Comparison of ENCODE assay signal across 9 mouse cellular contexts in genomic region chr8:94785247-94785985, GRCm38 (mm10). TPM values are rescaled to one million over a fixed set of nuclear protein-coding genes. Genes with fewer than 3 reads are reported as not detected.
A peak's percentile ranks its signal among the peaks of the same experiment; 100 is the strongest.
DNase-seq lines count a peak whose midpoint lies in the region; ATAC-seq and TF ChIP-seq lines count a peak whose summit lies in the region.
"Had no signal": no experiment of that assay in that cellular context is flagged by ENCODE, and none has a peak within 500 bp of the region (broad histone marks: within the 10 kb centered on the region; RNA-seq: fewer than 3 reads in every experiment).

No protein-coding gene starts in this region.

- no peak for ATAC-seq in forebrain, postnatal 0 days
- ATAC-seq in forebrain, embryonic 14.5 days, result no peak
- peak; percentile 39 for ATAC-seq in intestine, postnatal 0 days
- ATAC-seq in megakaryocyte progenitor cell, adult 5-6 weeks (replicated peaks; ENCODE audit: poor library complexity), result peak; percentile 57

- H3K36me3 ChIP-seq in forebrain, postnatal 0 days (ENCODE audit: insufficient read depth), result no peaks in the 10 kb centered on the region
- no peaks in the 10 kb centered on the region for H3K36me3 ChIP-seq in forebrain, embryonic 14.5 days (ENCODE audit: control insufficient read depth, insufficient read depth, low read length)
- H3K36me3 ChIP-seq in intestine, postnatal 0 days (ENCODE audit: control insufficient read depth, insufficient read depth), result peaks cover 3% of the 10 kb centered on the region; the same call in 1 of the 2 replicates
- no peaks in the 10 kb centered on the region for H3K36me3 ChIP-seq in embryonic facial prominence, embryonic 10.5 days (replicated peaks)
- H3K36me3 ChIP-seq: limb, embryonic 15.5 days had no signal

- no peak overlapping the region for H3K4me3 ChIP-seq in forebrain, postnatal 0 days (ENCODE audit: low read depth, low read length)
- H3K4me3 ChIP-seq in forebrain, embryonic 14.5 days (ENCODE audit: low read depth, low read length), result no peak overlapping the region
- H3K4me3 ChIP-seq in intestine, postnatal 0 days (ENCODE audit: low read depth, low read length), result no peak overlapping the region
- H3K4me3 ChIP-seq in embryonic facial prominence, embryonic 10.5 days, result no peak overlapping the region
- H3K4me3 ChIP-seq: limb, embryonic 15.5 days had no signal

- DNase-seq in forebrain, postnatal 0 days, result no peak
- no peak for DNase-seq in forebrain, embryonic 14.5 days (ENCODE audit: low spot score)
- DNase-seq in CD4-positive helper T cell, adult 2 months (ENCODE audit: low read depth, low spot score), result peak; percentile 60
- peak; percentile 60 for DNase-seq in c-Kit-negative CD71-positive TER-119-positive erythroid progenitor cells, embryonic 14.5 days (ENCODE audit: low read depth, low spot score)
- peak; percentile 67 for DNase-seq in thymus, postnatal 4 days
- DNase-seq in embryonic facial prominence, embryonic 10.5 days (ENCODE audit: low spot score), result no peak

- H3K9ac ChIP-seq in forebrain, postnatal 0 days, result no peak overlapping the region
- no peak overlapping the region for H3K9ac ChIP-seq in forebrain, embryonic 14.5 days (ENCODE audit: low read length)
- H3K9ac ChIP-seq in intestine, postnatal 0 days (ENCODE audit: low read depth, low read length), result no peak overlapping the region
- H3K9ac ChIP-seq: limb, embryonic 15.5 days had no signal

- no peak overlapping the region for H3K4me2 ChIP-seq in forebrain, postnatal 0 days (ENCODE audit: low read depth)
- no peak overlapping the region for H3K4me2 ChIP-seq in forebrain, embryonic 14.5 days (ENCODE audit: low read length)
- no peak overlapping the region for H3K4me2 ChIP-seq in intestine, postnatal 0 days (replicated peaks; ENCODE audit: low read depth)
- H3K4me2 ChIP-seq: limb, embryonic 15.5 days had no signal

- H3K27ac ChIP-seq in forebrain, postnatal 0 days (ENCODE audit: low read depth, low read length), result no peak overlapping the region
- H3K27ac ChIP-seq in forebrain, embryonic 14.5 days (ENCODE audit: low read depth, low read length), result no peak overlapping the region
- H3K27ac ChIP-seq in intestine, postnatal 0 days (ENCODE audit: low read depth, low read length), result peak overlapping the region; percentile 90
- no peak overlapping the region for H3K27ac ChIP-seq in embryonic facial prominence, embryonic 10.5 days (replicated peaks)
- H3K27ac ChIP-seq: limb, embryonic 15.5 days had no signal

- peak; percentile 36 for TF ChIP-seq CTCF in forebrain, postnatal 0 days (IDR thresholded peaks at IDR 0.05; ENCODE audit: low read depth)
- TF ChIP-seq CTCF in intestine, postnatal 0 days (IDR thresholded peaks at IDR 0.05; ENCODE audit: low read depth), result peak; percentile 76

- no peaks in the 10 kb centered on the region for H3K9me3 ChIP-seq in forebrain, postnatal 0 days (ENCODE audit: low read length)
- no peaks in the 10 kb centered on the region for H3K9me3 ChIP-seq in forebrain, embryonic 14.5 days (replicated peaks; ENCODE audit: control insufficient read depth, low read length)
- H3K9me3 ChIP-seq in intestine, postnatal 0 days (ENCODE audit: control insufficient read depth), result no peaks in the 10 kb centered on the region
- no peaks in the 10 kb centered on the region for H3K9me3 ChIP-seq in embryonic facial prominence, embryonic 10.5 days
- H3K9me3 ChIP-seq: limb, embryonic 15.5 days had no signal

- H3K27me3 ChIP-seq in forebrain, postnatal 0 days (ENCODE audit: insufficient read depth, low read length), result no peaks in the 10 kb centered on the region
- H3K27me3 ChIP-seq in forebrain, embryonic 14.5 days (replicated peaks; ENCODE audit: control insufficient read depth, insufficient read depth, low read length), result no peaks in the 10 kb centered on the region
- H3K27me3 ChIP-seq in intestine, postnatal 0 days (replicated peaks; ENCODE audit: control insufficient read depth, insufficient read depth, low read length), result no peaks in the 10 kb centered on the region
- 0 out of 2 replicates have a peak, but pooled peaks cover 5% of the 10 kb centered on the region for H3K27me3 ChIP-seq in embryonic facial prominence, embryonic 10.5 days (replicated peaks; ENCODE audit: low read depth, poor library complexity, severe bottlenecking)
- H3K27me3 ChIP-seq: limb, embryonic 15.5 days had no signal

- WGBS in forebrain, postnatal 0 days, result 67% methylated on average over 12 of the region's 12 CpGs
- 74% methylated on average over 12 of the region's 12 CpGs for WGBS in forebrain, embryonic 14.5 days
- WGBS in intestine, postnatal 0 days, result 25% methylated on average over 12 of the region's 12 CpGs
- 73% methylated on average over 12 of the region's 12 CpGs for WGBS in embryonic facial prominence, embryonic 10.5 days

- H3K4me1 ChIP-seq in forebrain, postnatal 0 days (ENCODE audit: insufficient read depth), result no peaks in the 10 kb centered on the region
- H3K4me1 ChIP-seq in forebrain, embryonic 14.5 days (ENCODE audit: control insufficient read depth, insufficient read depth, low read length), result no peaks in the 10 kb centered on the region
- H3K4me1 ChIP-seq in intestine, postnatal 0 days (replicated peaks; ENCODE audit: control insufficient read depth, insufficient read depth, low read length), result peaks cover 8% of the 10 kb centered on the region
- peaks cover 33% of the 10 kb centered on the region for H3K4me1 ChIP-seq in embryonic facial prominence, embryonic 10.5 days

RNA-seq across cellular contexts. Expression of gene Cx3cl1, which starts 13.6 kb away (rescaled TPM):
- total RNA-seq in forebrain, postnatal 0 days (2014; rRNA removed), result 61.5 and 68.7 TPM in 2 replicates
- 61.8 and 80.0 TPM in 2 replicates for polyA plus RNA-seq in forebrain, postnatal 0 days (2015; fragmentation: Nextera tagmentation; extraction: Ambion mirVana)
- 11.2 and 18.4 TPM in 2 replicates for polyA plus RNA-seq in forebrain, embryonic 14.5 days (2014; fragmentation: Nextera tagmentation; extraction: Ambion mirVana)
- 91.8 and 95.5 TPM in 2 replicates for polyA plus RNA-seq in intestine, postnatal 0 days (2015; fragmentation: Nextera tagmentation; extraction: Ambion mirVana)
- total RNA-seq in megakaryocyte progenitor cell, adult 5-6 weeks (2015), result 0.57 TPM in 1 of 2 replicates, not detected in the other
- not detected in 2 replicates for total RNA-seq in megakaryocyte progenitor cell, adult 5-6 weeks (2017)
- 4.5 and 5.5 TPM in 2 replicates for polyA plus RNA-seq in embryonic facial prominence, embryonic 10.5 days (2016; fragmentation: Nextera tagmentation; extraction: Ambion mirVana)

RNA-seq across cellular contexts. Expression of gene Ccl17, which starts 24.8 kb away (rescaled TPM):
- total RNA-seq in forebrain, postnatal 0 days (2014; rRNA removed), result not detected in 2 replicates
- 4.7 and 5.0 TPM in 2 replicates for polyA plus RNA-seq in forebrain, postnatal 0 days (2015; fragmentation: Nextera tagmentation; extraction: Ambion mirVana)
- polyA plus RNA-seq in forebrain, embryonic 14.5 days (2014; fragmentation: Nextera tagmentation; extraction: Ambion mirVana), result 0.63 TPM in 1 of 2 replicates, not detected in the other
- 1.2 and 1.3 TPM in 2 replicates for polyA plus RNA-seq in intestine, postnatal 0 days (2015; fragmentation: Nextera tagmentation; extraction: Ambion mirVana)
- total RNA-seq in megakaryocyte progenitor cell, adult 5-6 weeks (2015), result 0.34 and 1.5 TPM in 2 replicates
- not detected in 2 replicates for total RNA-seq in megakaryocyte progenitor cell, adult 5-6 weeks (2017)
- polyA plus RNA-seq in embryonic facial prominence, embryonic 10.5 days (2016; fragmentation: Nextera tagmentation; extraction: Ambion mirVana), result not detected in 2 replicates
- polyA plus RNA-seq: limb, embryonic 15.5 days had no signal

RNA-seq across cellular contexts. Expression of gene Ccl22, which starts 40.0 kb away (rescaled TPM):
- total RNA-seq in forebrain, postnatal 0 days (2014; rRNA removed), result not detected in 2 replicates
- polyA plus RNA-seq in forebrain, postnatal 0 days (2015; fragmentation: Nextera tagmentation; extraction: Ambion mirVana), result 0.15 TPM in 1 of 2 replicates, not detected in the other
- polyA plus RNA-seq in forebrain, embryonic 14.5 days (2014; fragmentation: Nextera tagmentation; extraction: Ambion mirVana), result not detected in 2 replicates
- polyA plus RNA-seq in intestine, postnatal 0 days (2015; fragmentation: Nextera tagmentation; extraction: Ambion mirVana), result 0.05 TPM in 1 of 2 replicates, not detected in the other
- total RNA-seq in megakaryocyte progenitor cell, adult 5-6 weeks (2015), result not detected in 2 replicates
- total RNA-seq in megakaryocyte progenitor cell, adult 5-6 weeks (2017), result not detected in 2 replicates
- polyA plus RNA-seq in embryonic facial prominence, embryonic 10.5 days (2016; fragmentation: Nextera tagmentation; extraction: Ambion mirVana), result not detected in 2 replicates
- polyA plus RNA-seq: limb, embryonic 15.5 days had no signal

RNA-seq across cellular contexts. Expression of gene Coq9, which starts 52.7 kb away (rescaled TPM):
- total RNA-seq in forebrain, postnatal 0 days (2014; rRNA removed), result 87.3 and 89.6 TPM in 2 replicates
- 45.4 and 52.6 TPM in 2 replicates for polyA plus RNA-seq in forebrain, postnatal 0 days (2015; fragmentation: Nextera tagmentation; extraction: Ambion mirVana)
- polyA plus RNA-seq in forebrain, embryonic 14.5 days (2014; fragmentation: Nextera tagmentation; extraction: Ambion mirVana), result 63.1 TPM in 2 replicates
- 79.4 and 80.7 TPM in 2 replicates for polyA plus RNA-seq in intestine, postnatal 0 days (2015; fragmentation: Nextera tagmentation; extraction: Ambion mirVana)
- total RNA-seq in megakaryocyte progenitor cell, adult 5-6 weeks (2015), result 30.4 and 36.1 TPM in 2 replicates
- total RNA-seq in megakaryocyte progenitor cell, adult 5-6 weeks (2017), result 54.2 and 57.8 TPM in 2 replicates
- polyA plus RNA-seq in embryonic facial prominence, embryonic 10.5 days (2016; fragmentation: Nextera tagmentation; extraction: Ambion mirVana), result 48.1 and 49.6 TPM in 2 replicates

RNA-seq across cellular contexts. Expression of gene Ciapin1, which starts 52.7 kb away (rescaled TPM):
- 50.1 and 51.1 TPM in 2 replicates for total RNA-seq in forebrain, postnatal 0 days (2014; rRNA removed)
- 108 and 120 TPM in 2 replicates for polyA plus RNA-seq in forebrain, postnatal 0 days (2015; fragmentation: Nextera tagmentation; extraction: Ambion mirVana)
- 124 and 147 TPM in 2 replicates for polyA plus RNA-seq in forebrain, embryonic 14.5 days (2014; fragmentation: Nextera tagmentation; extraction: Ambion mirVana)
- polyA plus RNA-seq in intestine, postnatal 0 days (2015; fragmentation: Nextera tagmentation; extraction: Ambion mirVana), result 88.1 and 95.1 TPM in 2 replicates
- 29.3 and 34.5 TPM in 2 replicates for total RNA-seq in megakaryocyte progenitor cell, adult 5-6 weeks (2015)
- 49.1 and 58.0 TPM in 2 replicates for total RNA-seq in megakaryocyte progenitor cell, adult 5-6 weeks (2017)
- polyA plus RNA-seq in embryonic facial prominence, embryonic 10.5 days (2016; fragmentation: Nextera tagmentation; extraction: Ambion mirVana), result 193 and 200 TPM in 2 replicates

Comparison
In these comparisons a context has a peak if more than half of its experiments do, and no peak if none do; other contexts are left out.
1. ATAC-seq: peak in intestine, postnatal 0 days (single experiment) and megakaryocyte progenitor cell, adult 5-6 weeks (single experiment); none in forebrain, postnatal 0 days (single experiment) and forebrain, embryonic 14.5 days (single experiment).
2. DNase-seq: peak in CD4-positive helper T cell, adult 2 months (single experiment), c-Kit-negative CD71-positive TER-119-positive erythroid progenitor cells, embryonic 14.5 days (single experiment) and thymus, postnatal 4 days (single experiment); none in forebrain, postnatal 0 days (single experiment), forebrain, embryonic 14.5 days (single experiment) and embryonic facial prominence, embryonic 10.5 days (single experiment).